Mouse (Mus musculus) forebrain, embryonic 16.5 days (tissue): ENCODE data around the gene Dnajb7. TPM values are rescaled to one million over a fixed set of nuclear protein-coding genes. Genes with fewer than 3 reads are reported as not detected.
A peak's percentile ranks its signal among the peaks of the same experiment; 100 is the strongest.

Experiments used
- ATAC-seq: fragments of 200-750 bp; cut with Nextera tagmentation; 2 replicates; pipeline ENCODE4 v1.8.0; 2017; ENCODE audit warnings: mild to moderate bottlenecking, moderate library complexity
- H3K27ac ChIP-seq: fragments of 300-500 bp; sonication (generic); 2 replicates; pipeline ENCODE4 v1.5.1; 2014; ENCODE audit warnings: low read length, control low read depth
- H3K27me3 ChIP-seq: fragments of 300-500 bp; sonication (generic); replicated peaks from 2 replicates; pipeline ENCODE4 v1.6.1; 2014; ENCODE audit warnings: low read length; ENCODE audit not compliant: control insufficient read depth, insufficient read depth
- H3K36me3 ChIP-seq: fragments of 300-500 bp; sonication (generic); 2 replicates; pipeline ENCODE4 v1.6.1; 2014; ENCODE audit not compliant: control insufficient read depth, insufficient read depth
- H3K4me1 ChIP-seq: fragments of 300-500 bp; sonication (generic); replicated peaks from 2 replicates; pipeline ENCODE4 v1.6.1; 2014; ENCODE audit warnings: low read length; ENCODE audit not compliant: control insufficient read depth, insufficient read depth
- H3K4me2 ChIP-seq: fragments of 300-500 bp; sonication (generic); 2 replicates; pipeline ENCODE4 v1.6.1; 2014; ENCODE audit warnings: mild to moderate bottlenecking, low read length, control low read depth
- H3K4me3 ChIP-seq: fragments of 300-500 bp; sonication (generic); replicated peaks from 2 replicates; pipeline ENCODE4 v1.5.1; 2014; ENCODE audit warnings: mild to moderate bottlenecking, low read length, control low read depth
- H3K9ac ChIP-seq: fragments of 300-500 bp; sonication (generic); replicated peaks from 2 replicates; pipeline ENCODE4 v1.6.1; 2014; ENCODE audit warnings: low read depth, low read length, control low read depth
- H3K9me3 ChIP-seq: fragments of 300-500 bp; sonication (generic); 2 replicates; pipeline ENCODE4 v1.6.1; 2016; ENCODE audit warnings: low read length; ENCODE audit not compliant: control insufficient read depth
- WGBS: fragments of 180-500 bp; shearing (Covaris S2); extraction: QIAGEN DNeasy Blood & Tissue Kit; methylation state at CpG from one replicate; pipeline ENCODE4 v1.1.7; 2014; 5-methylcytosine and 5-hydroxymethylcytosine counted together
- polyA plus RNA-seq: library from polyadenylated mRNA; unstranded; fragments of >200 nt; fragmentation: Nextera tagmentation; extraction: Ambion mirVana; gene quantifications from 2 replicates; pipeline ENCODE4 v1.2.1, GENCODE M21; 2015

Gene Dnajb7
- 1.4 and 2.3 TPM in 2 replicates for polyA plus RNA-seq

DNA sequence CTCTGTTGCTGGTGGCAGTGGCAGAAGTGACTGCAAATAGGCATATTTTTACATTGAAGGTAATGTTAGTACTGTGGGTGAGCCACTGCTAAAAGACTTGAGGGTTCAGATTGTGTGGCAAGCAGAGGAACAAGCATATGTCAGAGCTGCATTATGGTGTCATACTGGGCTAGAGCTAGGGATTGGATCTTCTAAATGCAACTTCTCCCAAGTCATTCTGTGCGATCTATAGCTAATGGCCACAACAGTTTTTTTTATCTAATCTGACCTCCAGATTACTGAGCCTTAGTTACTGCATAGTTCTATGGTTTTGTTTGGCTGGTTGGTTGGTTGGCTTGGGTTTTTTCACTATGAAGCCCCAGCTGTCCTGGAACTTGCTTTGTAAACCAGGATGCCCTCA is at the start of gene Dnajb7:
TSS of gene Dnajb7 (minus strand) at position 101 of the 400 bp plus-strand sequence.
- Histone ChIP-seq H3K27ac (no peak within 1 kb of the TSS), H3K4me1 (no peaks in the 10 kb centered on the region), H3K9me3 (no peaks in the 10 kb centered on the region), H3K27me3 (no peaks in the 10 kb centered on the region), H3K4me2 (no peak within 1 kb of the TSS), H3K36me3 (no peaks in the 10 kb centered on the region), H3K9ac (no peak within 1 kb of the TSS), H3K4me3 (no peak within 1 kb of the TSS)
- no peak for ATAC-seq
- WGBS, result 96% methylated on average over 1 of the region's 1 CpGs

DNA sequence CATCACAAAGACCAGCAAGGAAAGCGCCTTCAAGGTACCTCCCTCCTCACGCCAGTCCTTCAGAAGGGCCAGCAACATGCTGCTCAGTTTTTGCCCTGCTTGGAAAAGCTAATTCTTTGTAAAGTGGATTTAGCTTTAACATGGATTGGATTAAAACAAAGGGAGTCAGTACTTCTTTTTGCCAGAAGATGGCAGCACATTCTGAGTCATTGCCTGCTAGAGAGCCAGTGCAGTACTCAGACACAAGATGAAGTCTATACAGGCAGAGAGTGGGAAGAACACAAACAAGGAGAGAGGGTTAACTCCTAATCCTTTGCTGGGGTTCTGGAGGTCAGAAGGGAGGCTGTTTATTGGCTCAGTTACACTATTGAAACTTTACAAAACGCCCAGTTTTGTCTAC is 40.4 kb upstream of the Dnajb7 start:
- Histone ChIP-seq H3K9ac (0 out of 2 replicates have a peak overlapping the region, but pooled peaks have one; percentile 14), H3K4me3 (no peak overlapping the region), H3K27me3 (no peaks in the 10 kb centered on the region), H3K9me3 (no peaks in the 10 kb centered on the region), H3K36me3 (peaks cover 3% of the 10 kb centered on the region; the same call in 1 of the 2 replicates), H3K27ac (no peak overlapping the region; the same call in 1 of the 2 replicates), H3K4me2 (no peak overlapping the region), H3K4me1 (no peaks in the 10 kb centered on the region)
- ATAC-seq, result peak; percentile 79
- 39% methylated on average over 3 of the region's 3 CpGs for WGBS

DNA sequence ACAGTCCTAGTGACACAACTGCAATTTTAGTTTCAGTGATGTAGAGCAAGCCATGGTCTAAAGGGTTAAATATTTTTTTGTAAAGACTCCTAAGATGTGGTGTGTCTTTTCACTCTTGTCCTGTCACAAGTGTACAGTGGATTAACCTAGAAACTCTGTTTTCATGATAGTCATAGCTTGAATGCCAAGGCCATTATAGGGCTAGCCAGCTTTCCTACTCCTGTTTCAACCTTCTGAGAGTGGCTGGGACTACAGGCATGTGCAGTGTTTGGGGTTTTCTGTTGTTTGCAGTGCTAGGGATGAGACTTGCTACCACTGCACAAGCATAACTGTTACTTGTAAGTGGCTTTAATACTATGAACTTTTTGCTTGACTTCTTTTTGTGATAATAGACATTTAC is 31.1 kb upstream of the Dnajb7 start:
- Histone ChIP-seq H3K4me2 (no peak overlapping the region), H3K36me3 (peaks cover 2% of the 10 kb centered on the region; the same call in 1 of the 2 replicates), H3K27me3 (no peaks in the 10 kb centered on the region), H3K9me3 (no peaks in the 10 kb centered on the region), H3K4me1 (no peaks in the 10 kb centered on the region), H3K27ac (no peak overlapping the region), H3K9ac (no peak overlapping the region), H3K4me3 (no peak overlapping the region)
- no peak for ATAC-seq

DNA sequence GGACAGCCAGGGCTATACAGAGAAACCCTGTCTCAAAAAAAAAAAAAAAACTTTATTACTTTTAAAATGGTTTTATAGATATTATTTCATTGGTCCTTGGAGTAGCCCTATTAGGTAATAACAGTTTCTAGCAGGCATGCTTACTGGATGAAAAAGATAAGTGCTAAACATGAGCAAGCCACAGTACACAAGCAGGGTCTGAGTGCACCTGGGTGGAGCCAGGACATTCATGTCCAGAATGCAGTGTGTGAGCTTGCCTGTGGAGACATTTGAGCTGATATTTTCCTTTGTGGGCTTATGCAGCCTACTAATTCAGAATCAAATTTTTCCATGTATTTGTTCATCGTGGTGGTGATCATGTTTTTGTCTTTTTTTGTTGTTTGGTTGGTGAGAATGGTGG is 30.2 kb upstream of the Dnajb7 start:
- no peaks in the 10 kb centered on the region for H3K4me1 ChIP-seq
- H3K27ac ChIP-seq, result no peak overlapping the region
- no peak overlapping the region for H3K4me2 ChIP-seq
- H3K9me3 ChIP-seq, result no peaks in the 10 kb centered on the region
- ATAC-seq, result no peak
- WGBS, result 96% methylated on average over 1 of the region's 1 CpGs
- no peaks in the 10 kb centered on the region for H3K27me3 ChIP-seq
- H3K36me3 ChIP-seq, result peaks cover 2% of the 10 kb centered on the region; the same call in 1 of the 2 replicates
- no peak overlapping the region for H3K9ac ChIP-seq
- no peak overlapping the region for H3K4me3 ChIP-seq

DNA sequence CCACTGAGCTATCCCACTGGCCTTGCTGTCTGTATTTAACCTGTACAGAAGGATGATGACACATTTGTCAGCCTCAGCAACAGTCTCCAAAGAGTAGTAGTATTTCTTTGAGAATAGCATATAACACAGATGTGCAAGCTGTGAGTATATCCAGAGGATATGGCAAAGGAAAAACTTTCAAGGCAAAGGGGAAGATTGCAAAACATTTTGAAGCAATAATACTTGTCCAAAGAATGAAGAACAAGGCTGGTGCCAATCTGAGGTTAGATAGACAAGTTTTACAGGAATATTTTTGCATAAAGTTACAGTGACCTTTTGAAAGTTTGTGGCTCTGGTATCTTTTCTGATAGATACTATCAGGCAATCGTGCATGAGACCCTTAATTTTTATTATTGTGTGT is 23.1 kb upstream of the Dnajb7 start:
- Histone ChIP-seq H3K9ac (no peak overlapping the region), H3K4me3 (no peak overlapping the region), H3K4me2 (no peak overlapping the region), H3K27me3 (no peaks in the 10 kb centered on the region), H3K36me3 (peaks cover 7% of the 10 kb centered on the region), H3K27ac (no peak overlapping the region), H3K9me3 (no peaks in the 10 kb centered on the region), H3K4me1 (no peaks in the 10 kb centered on the region)
- 96% methylated on average over 1 of the region's 1 CpGs for WGBS
- ATAC-seq, result no peak

DNA sequence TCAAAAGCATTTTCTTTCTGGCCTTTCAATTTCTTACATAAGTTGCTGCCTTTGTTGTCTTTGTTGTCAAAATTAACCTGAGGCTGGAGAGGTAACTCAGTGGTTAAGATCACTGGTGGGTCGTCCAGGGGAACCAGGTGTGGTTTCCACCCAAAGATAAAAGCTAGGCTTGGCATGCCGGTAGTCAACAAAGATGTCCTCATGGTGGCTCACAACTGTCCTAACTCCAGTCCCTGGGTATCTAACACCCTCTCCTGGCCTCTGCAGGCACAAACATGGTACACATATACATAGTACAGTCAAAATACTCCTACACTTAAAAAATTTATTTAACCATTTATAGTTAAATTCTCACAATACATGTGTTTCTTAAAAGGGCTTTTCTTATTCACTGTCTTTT is 19.8 kb upstream of the Dnajb7 start:
- peaks cover 7% of the 10 kb centered on the region for H3K36me3 ChIP-seq
- H3K27ac ChIP-seq, result no peak overlapping the region
- H3K4me1 ChIP-seq, result no peaks in the 10 kb centered on the region
- WGBS, result 94% methylated on average over 2 of the region's 2 CpGs
- H3K4me2 ChIP-seq, result no peak overlapping the region
- no peaks in the 10 kb centered on the region for H3K27me3 ChIP-seq
- H3K4me3 ChIP-seq, result no peak overlapping the region
- no peaks in the 10 kb centered on the region for H3K9me3 ChIP-seq
- ATAC-seq, result no peak
- no peak overlapping the region for H3K9ac ChIP-seq

DNA sequence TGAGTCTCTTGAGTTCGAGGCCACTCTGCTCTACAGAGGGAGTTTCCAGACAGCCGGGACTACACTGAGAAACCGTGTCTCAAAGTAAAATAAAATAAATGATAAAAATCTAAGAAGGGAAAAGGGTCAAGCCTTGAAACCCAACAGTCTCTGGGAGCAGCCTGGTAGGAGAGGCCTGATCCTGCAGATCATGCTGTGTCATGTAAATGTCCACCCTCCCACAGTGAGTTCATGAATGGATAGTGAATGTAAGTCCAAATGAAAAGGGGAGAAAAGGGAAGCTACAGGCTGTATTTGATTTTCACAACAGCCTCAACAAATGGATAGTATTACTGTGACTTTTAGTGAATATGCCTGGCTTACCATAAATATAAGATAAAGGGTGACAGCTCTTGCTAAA is 17.2 kb upstream of the Dnajb7 start:
- Histone ChIP-seq H3K27me3 (no peaks in the 10 kb centered on the region), H3K27ac (no peak overlapping the region), H3K9ac (no peak overlapping the region), H3K4me3 (no peak overlapping the region), H3K4me2 (no peak overlapping the region), H3K9me3 (no peaks in the 10 kb centered on the region), H3K4me1 (no peaks in the 10 kb centered on the region; the same call in 1 of the 2 replicates), H3K36me3 (peaks cover 4% of the 10 kb centered on the region)
- ATAC-seq, result no peak
- 90% methylated on average over 3 of the region's 3 CpGs for WGBS

DNA sequence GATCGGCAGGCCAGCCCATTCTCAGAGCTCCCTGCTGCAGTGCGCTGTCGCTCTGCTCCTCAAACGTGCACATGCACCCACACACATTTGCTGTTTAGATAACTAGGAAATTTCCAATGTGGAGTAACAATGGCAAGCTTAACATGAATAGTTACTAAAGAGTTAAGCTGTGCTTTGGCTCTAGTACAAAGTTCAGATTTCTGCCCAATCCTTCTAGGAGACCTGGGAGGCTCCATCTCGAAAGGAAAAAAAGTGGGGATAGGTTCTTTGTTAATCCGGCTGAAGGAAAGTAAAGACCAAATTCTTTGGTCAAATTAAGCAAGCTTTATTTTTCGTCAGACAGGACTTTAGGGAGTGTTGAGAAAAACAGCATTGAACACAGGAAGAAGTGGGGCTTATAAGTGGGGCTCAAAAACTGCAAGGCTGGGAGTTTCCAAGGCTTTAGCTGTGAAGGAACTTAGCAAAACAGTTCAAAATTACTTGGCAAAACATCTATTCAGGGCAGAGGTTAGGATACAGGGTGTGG is 14.1 kb upstream of the Dnajb7 start:
- Histone ChIP-seq H3K36me3 (no peaks in the 10 kb centered on the region), H3K9ac (no peak overlapping the region), H3K4me1 (no peaks in the 10 kb centered on the region; the same call in 1 of the 2 replicates), H3K4me3 (no peak overlapping the region), H3K27ac (peak overlapping the region; percentile 55), H3K4me2 (no peak overlapping the region), H3K27me3 (no peaks in the 10 kb centered on the region), H3K9me3 (no peaks in the 10 kb centered on the region)
- no peak for ATAC-seq
- WGBS, result 36% methylated on average over 7 of the region's 7 CpGs

DNA sequence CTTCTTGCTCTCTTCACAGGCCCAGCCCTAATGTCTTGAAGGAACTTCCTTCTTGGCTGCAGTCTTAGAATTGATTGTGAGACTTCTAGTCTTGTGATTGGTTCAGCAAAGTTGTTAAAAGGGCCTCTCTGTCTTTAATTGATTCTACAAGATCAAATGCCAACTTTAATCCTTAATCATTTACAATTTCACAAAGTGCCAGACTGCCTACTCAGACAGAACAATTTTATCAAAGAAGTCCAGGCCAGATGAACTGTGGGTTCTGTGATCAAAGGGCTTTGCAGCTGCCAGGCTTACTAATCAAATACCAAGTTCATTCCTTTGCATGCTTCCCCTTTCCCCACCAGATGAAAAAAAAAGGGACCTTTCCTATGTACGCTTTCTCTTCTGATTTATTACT is 13.4 kb upstream of the Dnajb7 start:
- no peak overlapping the region for H3K27ac ChIP-seq
- H3K4me1 ChIP-seq, result peaks cover 2% of the 10 kb centered on the region
- H3K4me2 ChIP-seq, result no peak overlapping the region
- no peaks in the 10 kb centered on the region for H3K9me3 ChIP-seq
- no peak overlapping the region for H3K9ac ChIP-seq
- H3K36me3 ChIP-seq, result no peaks in the 10 kb centered on the region
- ATAC-seq, result no peak
- 47% methylated on average over 1 of the region's 1 CpGs for WGBS
- H3K4me3 ChIP-seq, result no peak overlapping the region
- no peaks in the 10 kb centered on the region for H3K27me3 ChIP-seq

DNA sequence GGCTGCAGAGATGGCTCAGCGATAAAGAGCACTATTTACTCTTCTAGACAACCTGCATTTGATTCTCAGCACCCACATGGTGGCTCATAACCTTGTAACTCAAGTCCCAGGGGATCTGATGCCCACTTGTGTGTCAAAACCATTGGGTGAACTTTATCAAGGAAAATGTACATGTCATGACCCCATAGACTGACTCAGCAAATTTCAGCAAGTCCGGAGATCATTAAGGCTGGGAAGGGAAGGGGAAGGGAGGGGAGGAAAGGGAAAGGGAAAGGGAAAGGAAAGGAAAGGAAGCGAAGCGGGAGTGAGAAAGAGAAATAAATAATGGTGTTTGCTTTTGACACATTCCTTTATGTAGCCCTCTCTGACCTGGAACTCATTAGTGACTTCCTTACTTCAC is 10.0 kb upstream of the Dnajb7 start:
- no peak overlapping the region for H3K4me3 ChIP-seq
- no peak overlapping the region for H3K27ac ChIP-seq
- peaks cover 2% of the 10 kb centered on the region for H3K4me1 ChIP-seq
- H3K4me2 ChIP-seq, result no peak overlapping the region
- H3K9me3 ChIP-seq, result no peaks in the 10 kb centered on the region
- no peak overlapping the region for H3K9ac ChIP-seq
- H3K36me3 ChIP-seq, result no peaks in the 10 kb centered on the region; the same call in 1 of the 2 replicates
- no peak for ATAC-seq
- no peaks in the 10 kb centered on the region for H3K27me3 ChIP-seq
- 97% methylated on average over 4 of the region's 4 CpGs for WGBS
